Mouse (Mus musculus) hindbrain, embryonic 13.5 days (tissue): ENCODE measurements around the gene Erc2. TPM values are rescaled to one million over a fixed set of nuclear protein-coding genes. Genes with fewer than 3 reads are reported as not detected.
A peak's percentile ranks its signal among the peaks of the same experiment; 100 is the strongest.

Experiments
- ATAC-seq: fragments of 200-750 bp; cut with Nextera tagmentation; 2 replicates; pipeline ENCODE4 v1.8.0; 2017; ENCODE audit warnings: moderate TSS enrichment; ENCODE audit not compliant: low FRiP score
- H3K27ac ChIP-seq: fragments of 300-500 bp; sonication (generic); 2 replicates; pipeline ENCODE4 v1.5.1; 2015; ENCODE audit warnings: inconsistent platforms, mild to moderate bottlenecking, moderate library complexity
- H3K27me3 ChIP-seq: fragments of 300-500 bp; sonication (generic); 2 replicates; pipeline ENCODE4 v1.6.1; 2015; ENCODE audit warnings: mild to moderate bottlenecking, inconsistent platforms
- H3K36me3 ChIP-seq: fragments of 300-500 bp; sonication (generic); 2 replicates; pipeline ENCODE4 v1.6.1; 2015; ENCODE audit warnings: mild to moderate bottlenecking, inconsistent platforms
- H3K4me1 ChIP-seq: fragments of 300-500 bp; sonication (generic); replicated peaks from 2 replicates; pipeline ENCODE4 v1.6.1; 2015; ENCODE audit warnings: inconsistent platforms
- H3K4me2 ChIP-seq: fragments of 300-500 bp; sonication (generic); 2 replicates; pipeline ENCODE4 v1.6.1; 2015; ENCODE audit warnings: inconsistent platforms, mild to moderate bottlenecking, moderate library complexity
- H3K4me3 ChIP-seq: fragments of 300-500 bp; sonication (generic); 2 replicates; pipeline ENCODE4 v1.5.1; 2015; ENCODE audit warnings: mild to moderate bottlenecking, inconsistent platforms
- H3K9ac ChIP-seq: fragments of 300-500 bp; sonication (generic); 2 replicates; pipeline ENCODE4 v1.6.1; 2015; ENCODE audit warnings: mild to moderate bottlenecking, inconsistent platforms
- H3K9me3 ChIP-seq: fragments of 300-500 bp; sonication (generic); 2 replicates; pipeline ENCODE4 v1.6.1; 2016; ENCODE audit warnings: inconsistent platforms
- WGBS: fragments of 180-500 bp; shearing (Covaris S2); methylation state at CpG from one replicate; pipeline ENCODE4 v1.1.7; 2015; 5-methylcytosine and 5-hydroxymethylcytosine counted together
- polyA plus RNA-seq: library from polyadenylated mRNA; unstranded; fragments of >200 nt; fragmentation: Nextera tagmentation; extraction: Ambion mirVana; gene quantifications from 2 replicates; pipeline ENCODE4 v1.2.1, GENCODE M21; 2015

Erc2 gene
- polyA plus RNA-seq, 1 experiment from 2014 or later = 79.8 TPM

GRCm38 (mm10) chr14:28475421-28475820 is 853.2 kb downstream of the Erc2 start:
- Histone ChIP-seq H3K9ac (no peak overlapping the region; the same call in 1 of the 2 replicates), H3K36me3 (no peaks in the 10 kb centered on the region), H3K27ac (peak overlapping the region; percentile 52), H3K4me1 (peaks cover 12% of the 10 kb centered on the region), H3K27me3 (0 out of 2 replicates have a peak, but pooled peaks cover 16% of the 10 kb centered on the region), H3K4me3 (no peak overlapping the region), H3K4me2 (0 out of 2 replicates have a peak overlapping the region, but pooled peaks have one; percentile 2), H3K9me3 (no peaks in the 10 kb centered on the region)
- WGBS = 16% methylated on average over 7 of the region's 7 CpGs
- ATAC-seq = no peak

DNA sequence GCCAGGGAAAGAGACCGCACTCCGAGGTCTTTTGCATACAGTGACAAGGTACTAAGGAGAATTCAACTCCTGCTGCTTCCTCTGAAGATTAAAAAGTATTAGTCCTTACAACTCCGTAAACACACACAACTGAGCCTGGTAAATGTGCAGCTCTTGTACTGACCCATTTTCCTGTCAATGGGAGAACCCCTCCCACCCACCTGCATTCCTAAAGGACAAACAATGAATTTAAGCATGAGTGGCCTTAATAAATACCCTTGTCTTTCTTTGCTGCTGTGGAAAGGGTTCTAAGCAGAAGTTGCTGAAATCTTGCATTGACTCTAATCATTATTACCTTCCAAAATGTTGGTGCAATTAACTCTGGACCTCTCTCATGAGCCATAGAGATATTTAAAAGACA is 854.5 kb downstream of the Erc2 start:
- no peak overlapping the region for H3K4me3 ChIP-seq
- peaks cover 12% of the 10 kb centered on the region for H3K4me1 ChIP-seq
- no peak overlapping the region for H3K27ac ChIP-seq
- H3K9me3 ChIP-seq = no peaks in the 10 kb centered on the region
- 0 out of 2 replicates have a peak, but pooled peaks cover 8% of the 10 kb centered on the region for H3K27me3 ChIP-seq
- no peak overlapping the region for H3K9ac ChIP-seq
- H3K4me2 ChIP-seq = no peak overlapping the region
- ATAC-seq = no peak
- H3K36me3 ChIP-seq = no peaks in the 10 kb centered on the region
- WGBS = 52% methylated on average over 3 of the region's 3 CpGs

DNA sequence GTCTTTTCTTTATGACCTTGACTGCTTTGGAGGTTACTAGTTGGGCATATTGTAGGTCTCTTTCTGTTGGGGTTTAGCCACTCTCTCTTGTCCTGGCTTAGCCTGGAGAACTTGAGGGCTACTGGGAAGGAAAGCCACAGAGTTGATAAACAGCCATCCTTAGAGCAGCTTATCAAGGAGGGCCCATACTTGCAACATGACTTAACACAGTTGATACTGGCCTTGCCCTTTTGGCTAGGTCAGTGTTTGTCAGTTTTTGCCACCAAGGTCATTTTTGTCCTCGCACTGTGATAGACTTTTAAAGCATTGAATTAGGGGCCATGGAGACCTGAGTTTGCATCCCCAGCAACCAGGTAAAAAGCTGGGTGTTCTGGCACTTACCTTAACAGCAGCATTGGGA is 858.6 kb downstream of the Erc2 start:
- H3K9ac ChIP-seq = no peak overlapping the region
- no peak overlapping the region for H3K4me3 ChIP-seq
- no peak overlapping the region for H3K27ac ChIP-seq
- H3K27me3 ChIP-seq = 0 out of 2 replicates have a peak, but pooled peaks cover 5% of the 10 kb centered on the region
- H3K9me3 ChIP-seq = no peaks in the 10 kb centered on the region
- WGBS = 88% methylated on average over 1 of the region's 1 CpGs
- no peak for ATAC-seq
- H3K4me2 ChIP-seq = no peak overlapping the region
- peaks cover 2% of the 10 kb centered on the region; the same call in 1 of the 2 replicates for H3K4me1 ChIP-seq
- no peaks in the 10 kb centered on the region for H3K36me3 ChIP-seq

DNA sequence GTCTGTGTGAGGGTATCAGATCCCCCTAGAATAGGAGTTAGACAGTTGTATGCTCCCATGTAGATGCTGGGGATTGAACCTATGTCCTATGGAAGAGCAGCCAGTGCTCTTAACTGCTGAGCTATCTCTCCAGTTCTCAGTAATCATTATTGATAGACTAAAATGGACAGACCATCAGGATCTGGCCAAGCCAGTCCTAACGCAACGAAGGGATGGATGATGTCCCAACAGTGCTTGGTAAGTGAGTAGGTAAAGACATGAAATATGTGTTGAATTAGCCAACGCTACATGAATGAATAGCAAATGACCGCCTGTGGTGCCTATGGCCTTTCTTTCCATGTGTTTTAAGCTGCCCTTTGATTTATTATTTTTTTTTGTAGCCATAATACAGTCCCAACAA is 871.6 kb downstream of the Erc2 start:
- 85% methylated on average over 4 of the region's 4 CpGs for WGBS
- no peaks in the 10 kb centered on the region for H3K36me3 ChIP-seq
- no peaks in the 10 kb centered on the region for H3K9me3 ChIP-seq
- no peak for ATAC-seq
- H3K27ac ChIP-seq = no peak overlapping the region
- no peak overlapping the region for H3K4me2 ChIP-seq
- no peak overlapping the region for H3K9ac ChIP-seq
- H3K27me3 ChIP-seq = no peaks in the 10 kb centered on the region
- no peak overlapping the region for H3K4me3 ChIP-seq
- no peaks in the 10 kb centered on the region for H3K4me1 ChIP-seq

DNA sequence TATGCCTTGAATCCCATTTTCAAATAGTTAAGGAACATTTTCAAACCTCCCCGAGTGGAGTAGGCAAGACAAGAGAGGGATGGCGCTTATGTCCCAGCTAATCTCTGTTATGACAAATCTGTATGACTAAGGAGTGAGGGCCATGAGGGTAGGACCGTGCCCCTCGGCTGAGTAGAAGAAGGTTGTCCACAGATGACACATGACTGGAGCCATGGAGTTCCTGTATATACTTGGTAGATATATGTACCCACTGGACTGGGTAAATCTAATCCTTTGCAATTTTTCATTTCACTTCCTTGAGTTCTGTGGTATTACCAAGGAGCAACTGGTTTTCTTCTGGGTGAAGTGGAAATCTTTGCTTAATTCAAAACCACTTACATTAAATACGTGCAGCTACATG is 872.0 kb downstream of the Erc2 start:
- Histone ChIP-seq H3K27me3 (peaks cover 2% of the 10 kb centered on the region; the same call in 1 of the 2 replicates), H3K4me1 (no peaks in the 10 kb centered on the region), H3K9me3 (no peaks in the 10 kb centered on the region), H3K9ac (no peak overlapping the region), H3K27ac (no peak overlapping the region), H3K4me3 (no peak overlapping the region), H3K36me3 (no peaks in the 10 kb centered on the region), H3K4me2 (no peak overlapping the region)
- ATAC-seq = no peak
- WGBS = 91% methylated on average over 5 of the region's 5 CpGs

- 57% methylated on average over 12 of the region's 12 CpGs for WGBS
- ATAC-seq = no peak
- Histone ChIP-seq H3K4me1 (peaks cover 21% of the 10 kb centered on the region), H3K27ac (no peak overlapping the region), H3K36me3 (no peaks in the 10 kb centered on the region), H3K9ac (no peak overlapping the region), H3K4me3 (no peak overlapping the region), H3K9me3 (no peaks in the 10 kb centered on the region), H3K4me2 (no peak overlapping the region), H3K27me3 (peaks cover 34% of the 10 kb centered on the region)
These were observed 879.1 kb downstream of the Erc2 start for GRCm38 (mm10) chr14:28501216-28501878.

DNA sequence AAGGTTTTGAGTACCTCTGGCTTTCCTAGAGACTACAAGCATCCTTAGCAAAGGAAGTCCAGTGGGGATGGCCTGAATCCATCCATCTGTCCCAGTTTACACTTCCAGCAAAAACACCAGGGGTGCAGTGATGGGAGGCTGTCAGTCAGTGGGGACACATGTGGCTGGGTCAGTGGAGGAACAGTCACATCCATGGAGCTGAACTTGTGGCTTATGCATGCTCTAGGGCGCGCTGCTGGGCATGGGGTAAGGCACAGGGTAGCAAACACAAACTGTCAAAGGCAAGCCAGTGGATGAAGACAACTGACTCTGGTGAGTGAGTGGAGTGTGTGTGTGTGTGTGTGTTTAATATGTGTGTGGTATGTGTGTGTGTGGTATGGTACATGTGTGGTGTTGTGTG is 881.0 kb downstream of the Erc2 start:
- peaks cover 37% of the 10 kb centered on the region for H3K4me1 ChIP-seq
- H3K27me3 ChIP-seq = peaks cover 41% of the 10 kb centered on the region
- H3K36me3 ChIP-seq = no peaks in the 10 kb centered on the region
- no peak for ATAC-seq
- no peak overlapping the region for H3K9ac ChIP-seq
- no peak overlapping the region for H3K4me3 ChIP-seq
- 80% methylated on average over 2 of the region's 2 CpGs for WGBS
- no peak overlapping the region for H3K4me2 ChIP-seq
- H3K27ac ChIP-seq = no peak overlapping the region
- no peaks in the 10 kb centered on the region for H3K9me3 ChIP-seq

DNA sequence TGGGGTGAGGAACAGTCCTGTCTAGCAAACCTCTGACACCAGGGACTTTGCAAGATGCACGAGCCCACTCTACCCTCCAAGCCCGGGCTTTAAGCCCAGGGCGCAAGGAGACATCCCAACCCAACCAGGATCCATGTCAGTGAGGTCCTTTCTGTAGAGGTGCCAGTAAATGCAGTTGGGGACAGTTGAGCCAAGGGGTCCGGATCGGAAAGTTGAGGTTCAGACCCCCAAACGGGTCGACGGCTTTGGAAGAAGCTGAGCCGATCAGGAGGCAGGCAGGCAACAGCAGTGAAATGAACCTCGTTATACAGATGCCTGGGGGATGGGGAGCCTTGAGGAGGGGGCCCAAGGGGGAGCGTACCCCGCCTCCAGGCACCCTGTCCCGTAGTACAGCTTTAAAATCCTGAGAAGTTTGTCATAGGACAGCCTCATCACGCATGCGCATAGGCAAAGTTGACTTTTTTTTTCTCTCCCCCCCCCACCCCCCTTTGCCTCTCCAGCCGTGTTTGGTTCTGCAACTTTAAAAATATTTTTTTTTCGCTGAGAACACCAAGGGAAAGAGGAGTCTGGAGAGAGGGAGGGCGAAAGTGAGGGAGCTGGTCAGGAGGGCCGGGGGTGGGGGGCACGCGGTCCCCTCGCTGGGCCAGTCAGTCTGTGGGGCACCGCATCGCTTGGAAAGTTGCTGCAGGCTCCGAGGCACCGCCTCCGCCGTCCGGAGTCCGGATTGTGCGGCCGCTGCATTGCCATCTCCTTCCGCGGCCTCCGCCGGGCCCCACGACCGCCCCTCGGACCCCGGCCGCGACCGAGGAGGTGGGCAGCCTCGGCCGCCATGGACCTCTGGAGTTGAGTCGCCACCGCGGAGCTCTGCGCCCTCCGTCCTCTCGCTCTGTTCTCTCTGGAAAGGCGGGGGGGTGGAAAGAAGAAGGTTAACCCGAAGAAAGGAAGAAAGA is 882.1 kb downstream of the Erc2 start, which contains the start of gene Wnt5a:
TSS of gene Wnt5a (plus strand) at position 650 of the 950 bp plus-strand sequence.
- H3K27ac ChIP-seq = peak within 1 kb of the TSS; percentile 87
- peak within 1 kb of the TSS; percentile 90 for H3K4me2 ChIP-seq
- peaks cover 48% of the 10 kb centered on the region for H3K4me1 ChIP-seq
- WGBS = 3% methylated on average over 53 of the region's 53 CpGs
- peak; percentile 34; the same call in 1 of the 2 replicates for ATAC-seq
- H3K9me3 ChIP-seq = no peaks in the 10 kb centered on the region
- H3K27me3 ChIP-seq = peaks cover 47% of the 10 kb centered on the region
- peak within 1 kb of the TSS; percentile 63 for H3K4me3 ChIP-seq
- H3K36me3 ChIP-seq = no peaks in the 10 kb centered on the region
- peak within 1 kb of the TSS; percentile 82 for H3K9ac ChIP-seq

GRCm38 (mm10) chr14:28505051-28505585 is 882.9 kb downstream of the Erc2 start:
- Histone ChIP-seq H3K4me3 (peak overlapping the region; percentile 63), H3K36me3 (no peaks in the 10 kb centered on the region), H3K9me3 (no peaks in the 10 kb centered on the region), H3K4me2 (peak overlapping the region; percentile 90), H3K9ac (peak overlapping the region; percentile 82), H3K4me1 (peaks cover 56% of the 10 kb centered on the region), H3K27ac (peak overlapping the region; percentile 87), H3K27me3 (peaks cover 51% of the 10 kb centered on the region)
- peak; percentile 52 for ATAC-seq
- 1% methylated on average over 22 of the region's 22 CpGs for WGBS

DNA sequence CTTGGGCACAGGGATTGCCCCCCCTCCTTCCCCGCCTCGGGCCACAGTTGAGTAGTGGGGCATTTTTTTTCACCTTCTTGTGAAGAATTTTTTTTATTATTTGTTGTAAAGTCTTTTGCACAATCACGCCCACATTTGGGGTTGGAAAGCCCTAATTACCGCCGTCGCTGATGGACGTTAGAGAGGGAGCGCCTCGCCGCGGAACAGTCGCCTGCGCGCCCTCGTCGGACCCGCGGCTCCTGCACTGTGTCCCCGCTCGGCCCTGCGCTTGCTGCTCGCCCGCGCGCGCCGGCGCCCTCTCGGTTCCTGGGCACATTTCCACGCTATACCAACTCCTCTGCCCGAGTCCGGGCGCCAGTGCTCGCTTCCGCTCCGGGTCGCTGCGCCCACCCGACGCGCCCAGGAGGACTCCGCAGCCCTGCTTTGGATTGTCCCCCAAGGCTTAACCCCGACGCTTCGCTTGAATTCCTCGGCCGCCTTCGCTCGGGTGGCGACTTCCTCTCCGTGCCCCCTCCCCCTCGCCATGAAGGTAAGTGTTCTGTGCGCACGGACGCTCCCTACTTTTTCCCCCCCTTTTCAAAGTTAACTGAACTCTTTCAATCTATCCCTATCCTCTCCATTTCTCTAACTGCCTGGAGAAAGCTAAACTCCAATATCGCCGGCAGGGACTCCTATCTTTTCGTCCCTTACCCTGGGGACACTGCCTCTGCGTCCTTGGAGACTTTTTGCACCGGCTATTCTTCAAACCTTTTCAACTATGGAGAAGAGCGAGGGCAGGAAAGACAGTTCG is 883.6 kb downstream of the Erc2 start:
- no peaks in the 10 kb centered on the region for H3K36me3 ChIP-seq
- H3K9ac ChIP-seq = peak overlapping the region; percentile 82
- peak; percentile 47 for ATAC-seq
- H3K4me3 ChIP-seq = peak overlapping the region; percentile 63
- peak overlapping the region; percentile 90 for H3K4me2 ChIP-seq
- H3K9me3 ChIP-seq = no peaks in the 10 kb centered on the region
- peaks cover 62% of the 10 kb centered on the region for H3K4me1 ChIP-seq
- WGBS = under 1% methylated on average over 62 of the region's 62 CpGs
- peak overlapping the region; percentile 87 for H3K27ac ChIP-seq
- peaks cover 53% of the 10 kb centered on the region for H3K27me3 ChIP-seq

- Histone ChIP-seq H3K4me1 (peaks cover 68% of the 10 kb centered on the region), H3K27me3 (peaks cover 51% of the 10 kb centered on the region), H3K27ac (peak overlapping the region; percentile 87), H3K9me3 (no peaks in the 10 kb centered on the region), H3K9ac (peak overlapping the region; percentile 82), H3K4me2 (peak overlapping the region; percentile 90), H3K36me3 (no peaks in the 10 kb centered on the region), H3K4me3 (peak overlapping the region; percentile 63)
- peak; percentile 36; the same call in 1 of the 2 replicates for ATAC-seq
- WGBS = under 1% methylated on average over 29 of the region's 29 CpGs
These were observed 884.2 kb downstream of the Erc2 start for GRCm38 (mm10) chr14:28506376-28506831.
